ENCODE assay signal across 8 mouse cellular contexts in the genomic region with DNA sequence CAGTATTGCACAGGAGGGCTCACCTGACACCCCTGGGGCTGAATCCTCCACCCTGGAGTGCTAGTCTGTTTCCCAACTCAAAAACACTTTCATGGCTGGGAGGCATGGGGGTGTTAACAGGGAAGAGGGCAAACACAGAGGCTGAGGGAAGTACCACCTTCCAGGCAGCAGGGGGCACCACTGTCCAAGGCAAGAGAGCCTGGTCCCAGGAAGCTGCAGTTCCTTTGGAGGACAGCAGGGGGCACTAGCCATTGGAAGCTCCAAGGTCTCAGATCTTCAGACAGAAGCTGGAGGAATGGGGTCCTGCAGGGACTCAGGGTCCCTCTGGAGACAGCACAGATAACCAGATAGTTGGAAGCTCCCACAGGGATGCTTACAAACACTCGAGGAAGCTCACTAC. TPM values are rescaled to one million over a fixed set of nuclear protein-coding genes. Genes with fewer than 3 reads are reported as not detected.
DNase-seq lines count a peak whose midpoint lies in the region; ATAC-seq lines count a peak whose summit lies in the region.

No protein-coding gene starts in this region.

- no peak overlapping the region for H3K4me2 ChIP-seq in midbrain, embryonic 15.5 days

- DNase-seq in CD4-positive, CD25-positive, alpha-beta regulatory T cell, adult 2 months (ENCODE audit: low read depth, low spot score), result peak; percentile 87
- peak; percentile 95 for DNase-seq in gastrocnemius, postnatal 10 days
- DNase-seq in kidney, adult 11 months, result peak; percentile 73
- peak; percentile 95 for DNase-seq in limb, embryonic 10.5 days (ENCODE audit: low spot score)
- peak; percentile 52 to 81 for DNase-seq in spleen, adult 18-20 months

- H3K36me3 ChIP-seq in limb, embryonic 10.5 days, result no peaks in the 10 kb centered on the region
- H3K36me3 ChIP-seq in midbrain, embryonic 15.5 days (replicated peaks), result no peaks in the 10 kb centered on the region

- H3K4me1 ChIP-seq in limb, embryonic 10.5 days, result peaks cover 8% of the 10 kb centered on the region; the same call in 1 of the 2 replicates
- H3K4me1 ChIP-seq in midbrain, embryonic 15.5 days, result peaks cover 8% of the 10 kb centered on the region

- 15% methylated on average over 1 of the region's 1 CpGs for WGBS in limb, embryonic 10.5 days
- 29% methylated on average over 1 of the region's 1 CpGs for WGBS in midbrain, embryonic 15.5 days

- no peak for ATAC-seq in CD4-positive, CD25-positive, alpha-beta regulatory T cell, adult 4 months
- ATAC-seq in common myeloid progenitor, adult 5-6 weeks (replicated peaks; ENCODE audit: low read depth, poor library complexity, severe bottlenecking), result peak; percentile 97
- ATAC-seq in midbrain, embryonic 15.5 days (replicated peaks), result peak; percentile 28; the same call in 1 of the 2 replicates

- H3K27ac ChIP-seq in limb, embryonic 10.5 days, result no peak overlapping the region
- H3K27ac ChIP-seq in midbrain, embryonic 15.5 days, result no peak overlapping the region

- no peak overlapping the region for H3K4me3 ChIP-seq in limb, embryonic 10.5 days
- no peak overlapping the region for H3K4me3 ChIP-seq in midbrain, embryonic 15.5 days

- no peaks in the 10 kb centered on the region for H3K9me3 ChIP-seq in limb, embryonic 10.5 days (replicated peaks)
- H3K9me3 ChIP-seq in midbrain, embryonic 15.5 days, result no peaks in the 10 kb centered on the region

- H3K9ac ChIP-seq in midbrain, embryonic 15.5 days, result no peak overlapping the region

- H3K27me3 ChIP-seq in limb, embryonic 10.5 days (ENCODE audit: low read depth, poor library complexity, severe bottlenecking), result no peaks in the 10 kb centered on the region
- H3K27me3 ChIP-seq in midbrain, embryonic 15.5 days (replicated peaks), result no peaks in the 10 kb centered on the region

RNA-seq across cellular contexts. Expression of gene Crybb3, which starts 18.2 kb away (rescaled TPM):
- polyA plus RNA-seq in CD4-positive, CD25-positive, alpha-beta regulatory T cell, adult 4 months (2017; shearing (Covaris generic)), result not detected
- not detected in 2 replicates for total RNA-seq in common myeloid progenitor, adult 5-6 weeks (2017)
- total RNA-seq in gastrocnemius, postnatal 10 days (2021), result 1 to 10 TPM in 1 of 2 experiments, under 1 TPM in 1; 0.68 to 2.0 TPM
- 0.33 and 0.59 TPM in 2 replicates for polyA plus RNA-seq in limb, embryonic 10.5 days (2016; fragmentation: Nextera tagmentation; extraction: Ambion mirVana)
- polyA plus RNA-seq in midbrain, embryonic 15.5 days (2015; fragmentation: Nextera tagmentation; extraction: Ambion mirVana), result 1.1 and 1.6 TPM in 2 replicates

RNA-seq across cellular contexts. Expression of gene Crybb2, which starts 29.6 kb away (rescaled TPM):
- not detected for polyA plus RNA-seq in CD4-positive, CD25-positive, alpha-beta regulatory T cell, adult 4 months (2017; shearing (Covaris generic))
- total RNA-seq in common myeloid progenitor, adult 5-6 weeks (2017), result not detected in 2 replicates
- not detected for total RNA-seq in gastrocnemius, postnatal 10 days (2021)
- not detected in 2 replicates for polyA plus RNA-seq in limb, embryonic 10.5 days (2016; fragmentation: Nextera tagmentation; extraction: Ambion mirVana)
- polyA plus RNA-seq in midbrain, embryonic 15.5 days (2015; fragmentation: Nextera tagmentation; extraction: Ambion mirVana), result not detected in 2 replicates
